In the genomic region with DNA sequence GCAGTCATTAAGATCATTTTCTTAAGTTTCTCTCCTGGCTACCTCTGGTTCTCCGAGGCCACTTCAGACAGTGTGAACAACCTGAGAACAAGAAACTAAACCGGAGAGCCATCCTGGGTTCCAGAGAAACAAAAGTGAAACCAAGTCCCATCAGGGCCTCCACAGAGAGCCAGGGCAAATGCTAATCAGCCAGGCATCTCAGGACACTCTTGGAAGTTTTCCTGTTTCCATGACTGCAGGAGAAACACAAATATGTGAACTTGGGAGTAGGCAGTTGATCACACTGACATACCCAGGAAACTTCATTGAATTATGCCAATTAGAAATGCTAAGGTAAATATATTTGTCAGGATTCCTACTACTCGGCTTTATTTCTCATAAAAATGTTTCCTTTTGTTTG, we compare ENCODE assay signal across 11 mouse cellular contexts.
DNase-seq lines count a peak whose midpoint lies in the region; ATAC-seq and TF ChIP-seq lines count a peak whose summit lies in the region.
"Had no signal": no experiment of that assay in that cellular context is flagged by ENCODE, and none has a peak within 500 bp of the region (broad histone marks: within the 10 kb centered on the region; RNA-seq: fewer than 3 reads in every experiment).

No protein-coding gene starts in this region.

- DNase-seq in cerebellum, postnatal 10 days: peak; percentile 25 to 26
- DNase-seq in cerebellum, postnatal 4 days (ENCODE audit: low spot score in 2 of 2): no peak
- DNase-seq in lung, adult 18-20 months: peak; percentile 59 to 79
- DNase-seq in lung, adult 2 months: no peak
- DNase-seq in heart, postnatal 25 days (ENCODE audit: low spot score): peak; percentile 12
- DNase-seq in mesoderm, embryonic 11.5 days (ENCODE audit: low read depth, low spot score): peak; percentile 34
- DNase-seq: gastrocnemius, postnatal 14 days; right cerebral cortex, postnatal 4 days had no signal

- H3K9me3 ChIP-seq in forebrain, embryonic 16.5 days (ENCODE audit: control insufficient read depth, low read length): no peaks in the 10 kb centered on the region
- H3K9me3 ChIP-seq: midbrain, embryonic 12.5 days had no signal

- WGBS in lung, adult 2 months: 14% methylated on average over 3 of the region's 3 CpGs
- WGBS in forebrain, embryonic 16.5 days: 59% methylated on average over 3 of the region's 3 CpGs

- intact Hi-C loops in heart, postnatal 25 days (cut with DNase I): loop anchor here (5.0 kb wide), 2 partner anchors 42 to 423 kb away; no protein-coding TSS in a partner anchor

- H3K4me2 ChIP-seq in forebrain, embryonic 16.5 days (ENCODE audit: low read length): no peak overlapping the region
- H3K4me2 ChIP-seq: midbrain, embryonic 12.5 days had no signal

- TF ChIP-seq POLR2A in lung, adult 2 months (IDR thresholded peaks at IDR 0.05; ENCODE audit: borderline replicate concordance, extremely low read depth, low read depth, low read length): no peak

- ATAC-seq in forebrain, embryonic 16.5 days: no peak
- no peak for ATAC-seq in CD4-positive, CD25-positive, alpha-beta regulatory T cell, adult 4 months

- no peak overlapping the region for H3K27ac ChIP-seq in forebrain, embryonic 16.5 days (ENCODE audit: low read length)
- H3K27ac ChIP-seq: midbrain, embryonic 12.5 days had no signal

- no peak overlapping the region for H3K9ac ChIP-seq in forebrain, embryonic 16.5 days (replicated peaks; ENCODE audit: low read depth, low read length)
- H3K9ac ChIP-seq: midbrain, embryonic 12.5 days had no signal

- TF ChIP-seq CTCF in lung, adult 2 months (IDR thresholded peaks at IDR 0.05; ENCODE audit: insufficient read depth, low read length): no peak

- H3K36me3 ChIP-seq in forebrain, embryonic 16.5 days (ENCODE audit: control insufficient read depth, insufficient read depth): no peaks in the 10 kb centered on the region
- H3K36me3 ChIP-seq: midbrain, embryonic 12.5 days had no signal

- no peaks in the 10 kb centered on the region for H3K27me3 ChIP-seq in forebrain, embryonic 16.5 days (replicated peaks; ENCODE audit: control insufficient read depth, insufficient read depth, low read length)
- H3K27me3 ChIP-seq: midbrain, embryonic 12.5 days had no signal

- no peak overlapping the region for H3K4me3 ChIP-seq in lung, adult 2 months (replicated peaks; ENCODE audit: extremely low read depth, low read depth, low read length)
- H3K4me3 ChIP-seq in forebrain, embryonic 16.5 days (replicated peaks; ENCODE audit: low read length): no peak overlapping the region
- H3K4me3 ChIP-seq: midbrain, embryonic 12.5 days had no signal

- H3K4me1 ChIP-seq in lung, adult 2 months (ENCODE audit: control insufficient read depth, insufficient read depth, low read length): peaks cover 13% of the 10 kb centered on the region
- H3K4me1 ChIP-seq in forebrain, embryonic 16.5 days (replicated peaks; ENCODE audit: control insufficient read depth, insufficient read depth, low read length): peaks cover 12% of the 10 kb centered on the region

Comparison
In these comparisons a context has a peak if more than half of its experiments do, and no peak if none do; other contexts are left out.
1. DNase-seq: peak in cerebellum, postnatal 10 days (2 of 2), lung, adult 18-20 months (2 of 2), heart, postnatal 25 days (single experiment) and mesoderm, embryonic 11.5 days (single experiment); none in cerebellum, postnatal 4 days (0 of 2) and lung, adult 2 months (single experiment).